In the genomic region with DNA sequence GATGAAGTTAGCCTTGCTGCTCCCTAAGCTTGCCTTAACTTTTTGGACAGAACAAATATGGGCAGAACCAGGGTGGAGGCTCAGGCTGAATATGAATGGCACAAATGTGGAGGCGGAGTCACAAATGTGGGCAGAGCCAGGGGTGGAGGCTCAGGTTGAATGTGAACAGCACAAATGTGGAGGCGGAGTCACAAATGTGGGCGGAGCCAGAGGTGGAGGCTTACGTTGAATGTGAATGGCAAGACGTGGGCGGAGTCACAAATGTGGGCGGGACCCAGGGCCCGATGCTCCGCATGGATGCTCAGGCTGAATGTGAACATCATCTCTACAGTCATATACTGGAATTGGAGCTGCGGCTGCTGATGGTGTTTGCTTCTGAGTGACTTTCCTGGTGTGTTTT, we compare ENCODE assay signal across 12 mouse cellular contexts.
DNase-seq lines count a peak whose midpoint lies in the region; ATAC-seq and TF ChIP-seq lines count a peak whose summit lies in the region.
"Had no signal": no experiment of that assay in that cellular context is flagged by ENCODE, and none has a peak within 500 bp of the region (broad histone marks: within the 10 kb centered on the region; RNA-seq: fewer than 3 reads in every experiment).

No protein-coding gene starts in this region.

- peak; percentile 4 to 41 for DNase-seq in kidney, postnatal 25 days
- no peak for DNase-seq in kidney, adult 9 months
- DNase-seq in ES-E14 (ENCODE audit: low read depth, low spot score), result peak; percentile 83
- peak; percentile 39 for DNase-seq in forebrain, embryonic 14.5 days (ENCODE audit: low spot score)
- DNase-seq in liver, postnatal 0 days, result peak; percentile 21
- DNase-seq in adrenal gland, adult 8-10 months, result no peak
- DNase-seq in gastrocnemius, adult 18-20 months (ENCODE audit: low spot score), result no peak
- DNase-seq: adrenal gland, postnatal 25 days had no signal

- no peaks in the 10 kb centered on the region for H3K9me3 ChIP-seq in ES-E14 (ENCODE audit: control insufficient read depth, insufficient read depth, low read depth, low read length)
- no peaks in the 10 kb centered on the region for H3K9me3 ChIP-seq in forebrain, embryonic 14.5 days (replicated peaks; ENCODE audit: control insufficient read depth, low read length)
- H3K9me3 ChIP-seq in liver, postnatal 0 days (ENCODE audit: low read length), result no peaks in the 10 kb centered on the region
- H3K9me3 ChIP-seq: heart, embryonic 10.5 days; kidney, embryonic 15.5 days had no signal

- H3K27me3 ChIP-seq in forebrain, embryonic 14.5 days (replicated peaks; ENCODE audit: control insufficient read depth, insufficient read depth, low read length), result no peaks in the 10 kb centered on the region
- H3K27me3 ChIP-seq in liver, postnatal 0 days (ENCODE audit: insufficient read depth, low read length), result no peaks in the 10 kb centered on the region
- H3K27me3 ChIP-seq: kidney, embryonic 15.5 days had no signal

- no peaks in the 10 kb centered on the region for H3K36me3 ChIP-seq in ES-E14 (ENCODE audit: control insufficient read depth, insufficient read depth, low read length, poor library complexity, severe bottlenecking)
- no peaks in the 10 kb centered on the region for H3K36me3 ChIP-seq in forebrain, embryonic 14.5 days (ENCODE audit: control insufficient read depth, insufficient read depth, low read length)
- no peaks in the 10 kb centered on the region for H3K36me3 ChIP-seq in liver, postnatal 0 days (replicated peaks; ENCODE audit: insufficient read depth, low read length)
- H3K36me3 ChIP-seq: heart, embryonic 10.5 days; kidney, embryonic 15.5 days had no signal

- no peak overlapping the region for H3K4me2 ChIP-seq in forebrain, embryonic 14.5 days (ENCODE audit: low read length)
- H3K4me2 ChIP-seq in liver, postnatal 0 days (ENCODE audit: low read depth, low read length), result no peak overlapping the region
- H3K4me2 ChIP-seq: kidney, embryonic 15.5 days had no signal

- 81% methylated on average over 10 of the region's 10 CpGs for WGBS in forebrain, embryonic 14.5 days
- 85% methylated on average over 10 of the region's 10 CpGs for WGBS in liver, postnatal 0 days (ENCODE audit: insufficient replicate concordance)

- peak; percentile 42 for ATAC-seq in forebrain, embryonic 14.5 days
- no peak for ATAC-seq in liver, postnatal 0 days
- no peak for ATAC-seq in erythroid progenitor cell, adult 5-6 weeks (replicated peaks; ENCODE audit: low FRiP score, poor library complexity, severe bottlenecking)

- no peak for TF ChIP-seq CTCF in liver, postnatal 0 days (IDR thresholded peaks at IDR 0.05; ENCODE audit: low read depth)

- no peak overlapping the region for H3K9ac ChIP-seq in ES-E14 (ENCODE audit: insufficient read depth, low read depth, low read length, poor library complexity, severe bottlenecking)
- H3K9ac ChIP-seq in forebrain, embryonic 14.5 days (ENCODE audit: low read length), result no peak overlapping the region
- no peak overlapping the region for H3K9ac ChIP-seq in liver, postnatal 0 days (replicated peaks)
- H3K9ac ChIP-seq: kidney, embryonic 15.5 days had no signal

- peaks cover 0 to 5% of the 10 kb centered on the region in 2 experiments; a peak in 1 of 4 replicates for H3K4me1 ChIP-seq in ES-E14 (ENCODE audit: control insufficient read depth in 2 of 2, insufficient read depth in 2 of 2, low read length in 2 of 2, poor library complexity in 1 of 2)
- peaks cover 13% of the 10 kb centered on the region for H3K4me1 ChIP-seq in forebrain, embryonic 14.5 days (ENCODE audit: control insufficient read depth, insufficient read depth, low read length)
- H3K4me1 ChIP-seq in liver, postnatal 0 days (ENCODE audit: insufficient read depth), result no peaks in the 10 kb centered on the region
- H3K4me1 ChIP-seq: kidney, embryonic 15.5 days had no signal

- no peak for TF ChIP-seq EP300 in liver, postnatal 0 days (IDR thresholded peaks at IDR 0.05; ENCODE audit: low read depth)

- H3K27ac ChIP-seq in ES-E14 (ENCODE audit: insufficient read depth, low read depth, low read length, poor library complexity, severe bottlenecking), result no peak overlapping the region
- peak overlapping the region; percentile 53; the same call in 1 of the 2 replicates for H3K27ac ChIP-seq in forebrain, embryonic 14.5 days (ENCODE audit: low read depth, low read length)
- H3K27ac ChIP-seq in liver, postnatal 0 days (ENCODE audit: low read depth), result no peak overlapping the region
- H3K27ac ChIP-seq: heart, embryonic 10.5 days; kidney, embryonic 15.5 days had no signal

- in situ Hi-C loops in ES-E14 (cut with MboI; ENCODE audit: low sequenced_read_pairs in 2 of 2, unreplicated experiment in 2 of 2), result no loop called here

- H3K4me3 ChIP-seq in ES-E14 (ENCODE audit: insufficient read depth in 1 of 2, low read depth in 1 of 2, low read length in 2 of 2, poor library complexity in 1 of 2, severe bottlenecking in 1 of 2), result no peak overlapping the region
- H3K4me3 ChIP-seq in forebrain, embryonic 14.5 days (ENCODE audit: low read depth, low read length), result no peak overlapping the region
- H3K4me3 ChIP-seq in liver, postnatal 0 days (ENCODE audit: low read depth, low read length), result no peak overlapping the region
- H3K4me3 ChIP-seq: erythroblast, embryonic 14.5 days; heart, embryonic 10.5 days; kidney, embryonic 15.5 days had no signal

TF ChIP-seq in ES-E14, 5 proteins besides CTCF, POLR2A, EP300 and RAD21:
- TF ChIP-seq CHD2 (IDR thresholded peaks at IDR 0.05; ENCODE audit: low read depth, low read length) (no peak), MAFK (IDR thresholded peaks at IDR 0.05; ENCODE audit: insufficient read depth, low read depth, low read length) (no peak), ZC3H11A (IDR thresholded peaks at IDR 0.05; ENCODE audit: borderline replicate concordance, low read depth, low read length) (no peak), ZNF384 (IDR thresholded peaks at IDR 0.05; ENCODE audit: low read depth, low read length) (no peak), HCFC1 (IDR thresholded peaks at IDR 0.05; ENCODE audit: borderline replicate concordance, insufficient read depth, low read length) (no peak)
TF ChIP-seq in ES-E14: peak in this region for 0.

Comparison
In these comparisons a context has a peak if more than half of its experiments do, and no peak if none do; other contexts are left out.
1. DNase-seq: peak in kidney, postnatal 25 days (2 of 2), ES-E14 (single experiment), forebrain, embryonic 14.5 days (single experiment) and liver, postnatal 0 days (single experiment); none in kidney, adult 9 months (single experiment), adrenal gland, adult 8-10 months (single experiment) and gastrocnemius, adult 18-20 months (single experiment).